Mouse (Mus musculus) MEL (cell line): ENCODE data around the gene Rora. TPM values are rescaled to one million over a fixed set of nuclear protein-coding genes. Genes with fewer than 3 reads are reported as not detected.

Experiments used
- DNase-seq: peaks from one replicate; pipeline ENCODE4 v3.0.0; 2011; ENCODE audit warnings: low read depth, low spot score
- H3K27ac ChIP-seq: 2 replicates; pipeline ENCODE4 v1.5.1; 2012; ENCODE audit warnings: low read depth, mild to moderate bottlenecking, control low read depth, low read length, moderate library complexity; ENCODE audit not compliant: control insufficient read depth
- H3K27me3 ChIP-seq, 2 experiments: fragments of 150-350 bp in 1 of 2; sonication (generic) in 1 of 2; 2 replicates each; pipeline ENCODE4 v1.6.1; 2012; ENCODE audit warnings: low read length in 2 of 2, mild to moderate bottlenecking in 2 of 2, improper control_type of control experiment in 1 of 2, moderate library complexity in 1 of 2; ENCODE audit not compliant: insufficient read depth in 2 of 2, control insufficient read depth in 1 of 2
- H3K36me3 ChIP-seq, 2 experiments: 2 replicates each; pipeline ENCODE4 v1.6.1; 2012 to 2014; ENCODE audit warnings: low read length in 2 of 2, improper control_type of control experiment in 1 of 2, inconsistent platforms in 1 of 2, mild to moderate bottlenecking in 1 of 2; ENCODE audit not compliant: insufficient read depth in 2 of 2, control insufficient read depth in 1 of 2
- H3K4me1 ChIP-seq, 2 experiments: fragments of 150-350 bp in 1 of 2; sonication (generic) in 1 of 2; 2 replicates each; pipeline ENCODE4 v1.6.1; 2012; ENCODE audit warnings: low read length in 2 of 2, improper control_type of control experiment in 1 of 2, mild to moderate bottlenecking in 1 of 2; ENCODE audit not compliant: insufficient read depth in 2 of 2, control insufficient read depth in 1 of 2
- H3K4me3 ChIP-seq, 2 experiments: fragments of 150-350 bp in 1 of 2; sonication (generic) in 1 of 2; 2 replicates each; pipeline ENCODE4 v1.5.1; 2012; ENCODE audit warnings: low read depth in 2 of 2, low read length in 2 of 2, mild to moderate bottlenecking in 2 of 2, moderate library complexity in 2 of 2, control low read depth in 1 of 2, improper control_type of control experiment in 1 of 2; ENCODE audit not compliant: control insufficient read depth in 1 of 2, insufficient read depth in 1 of 2
- H3K79me2 ChIP-seq: 2 replicates; pipeline ENCODE4 v1.6.1; 2012; ENCODE audit warnings: mild to moderate bottlenecking, low read length, moderate library complexity; ENCODE audit not compliant: control insufficient read depth, poor library complexity, insufficient read depth
- H3K9ac ChIP-seq: 2 replicates; pipeline ENCODE4 v1.6.1; 2012; ENCODE audit warnings: low read depth, mild to moderate bottlenecking, control low read depth, low read length, moderate library complexity; ENCODE audit not compliant: control insufficient read depth, poor library complexity, severe bottlenecking
- H3K9me3 ChIP-seq: fragments of 150-350 bp; sonication (generic); replicated peaks from 2 replicates; pipeline ENCODE4 v1.6.1; 2012; ENCODE audit warnings: mild to moderate bottlenecking, low read length, improper control_type of control experiment, moderate library complexity; ENCODE audit not compliant: insufficient read depth
- CHD1 ChIP-seq: IDR thresholded peaks from 2 replicates; pipeline ENCODE4 v1.6.1; 2012; ENCODE audit warnings: low read depth, mild to moderate bottlenecking, inconsistent platforms, low read length, improper control_type of control experiment
- E2F4 ChIP-seq: IDR thresholded peaks from 2 replicates; pipeline ENCODE4 v1.6.1; 2011; ENCODE audit warnings: low read depth, low read length, improper control_type of control experiment, borderline replicate concordance
- ELF1 ChIP-seq: IDR thresholded peaks from 2 replicates; pipeline ENCODE4 v1.6.1; 2014; ENCODE audit warnings: low read depth, mild to moderate bottlenecking, inconsistent platforms, low read length, improper control_type of control experiment, moderate library complexity
- EP300 ChIP-seq, 2 experiments: IDR thresholded peaks; 2 replicates each; pipeline ENCODE4 v1.6.1; 2011; ENCODE audit warnings: improper control_type of control experiment in 2 of 2, low read length in 2 of 2, low read depth in 1 of 2, mild to moderate bottlenecking in 1 of 2
- ETS1 ChIP-seq: IDR thresholded peaks from 2 replicates; pipeline ENCODE4 v1.6.1; 2012; ENCODE audit warnings: low read depth, mild to moderate bottlenecking, inconsistent platforms, low read length, improper control_type of control experiment, moderate library complexity
- GATA1 ChIP-seq: IDR thresholded peaks from 2 replicates; pipeline ENCODE4 v1.6.1; 2011; ENCODE audit warnings: low read depth, low read length, improper control_type of control experiment
- MAFK ChIP-seq: IDR thresholded peaks from 2 replicates; pipeline ENCODE4 v1.6.1; 2011; ENCODE audit warnings: low read depth, mild to moderate bottlenecking, low read length, improper control_type of control experiment, borderline replicate concordance
- MEF2A ChIP-seq: IDR thresholded peaks from 2 replicates; pipeline ENCODE4 v1.6.1; 2014; ENCODE audit warnings: low read depth, mild to moderate bottlenecking, inconsistent platforms, low read length, improper control_type of control experiment; ENCODE audit not compliant: poor library complexity, insufficient replicate concordance, severe bottlenecking; ENCODE audit errors: extremely low read depth
- MXI1 ChIP-seq: IDR thresholded peaks from 2 replicates; pipeline ENCODE4 v1.6.1; 2011; ENCODE audit warnings: mild to moderate bottlenecking, low read depth, low read length, improper control_type of control experiment
- POLR2A ChIP-seq, 2 experiments: IDR thresholded peaks; 2 replicates each; pipeline ENCODE4 v1.6.1; 2011 to 2012; ENCODE audit warnings: low read length in 2 of 2, mild to moderate bottlenecking in 2 of 2, control low read depth in 1 of 2, improper control_type of control experiment in 1 of 2, low read depth in 1 of 2, moderate library complexity in 1 of 2; ENCODE audit not compliant: control insufficient read depth in 1 of 2, insufficient read depth in 1 of 2, poor library complexity in 1 of 2
- SIN3A ChIP-seq: IDR thresholded peaks from 2 replicates; pipeline ENCODE4 v1.6.1; 2012; ENCODE audit warnings: low read length, improper control_type of control experiment, inconsistent platforms
- SMC3 ChIP-seq: IDR thresholded peaks from 2 replicates; pipeline ENCODE4 v1.6.1; 2011; ENCODE audit warnings: low read depth, low read length, improper control_type of control experiment
- TAL1 ChIP-seq: IDR thresholded peaks from 2 replicates; pipeline ENCODE4 v1.6.1; 2012; ENCODE audit warnings: mild to moderate bottlenecking, inconsistent platforms, low read length, moderate library complexity, mixed read lengths
- UBTF ChIP-seq: IDR thresholded peaks from 2 replicates; pipeline ENCODE4 v1.6.1; 2012; ENCODE audit warnings: low read depth, mild to moderate bottlenecking, inconsistent platforms, low read length, improper control_type of control experiment, moderate library complexity, borderline replicate concordance; ENCODE audit not compliant: insufficient read depth
- USF1 ChIP-seq: IDR thresholded peaks from 2 replicates; pipeline ENCODE4 v1.6.1; 2014; ENCODE audit warnings: low read depth, mild to moderate bottlenecking, inconsistent platforms, low read length, improper control_type of control experiment, moderate library complexity
- ZMIZ1 ChIP-seq: IDR thresholded peaks from 2 replicates; pipeline ENCODE4 v1.6.1; 2012; ENCODE audit warnings: low read depth, mild to moderate bottlenecking, inconsistent platforms, low read length, improper control_type of control experiment, moderate library complexity
- polyA plus RNA-seq, 2 experiments: library from polyadenylated mRNA; stranded (reverse) in 1 of 2; unstranded in 1 of 2; fragments of >175 nt in 1 of 2; fragments of >200 nt in 1 of 2; gene quantifications; 2 replicates each; pipeline versions ENCODE4 v1.2.1 to v1.2.4; 2012; ENCODE audit warnings: low replicate concordance in 2 of 2, low read depth in 1 of 2; ENCODE audit not compliant: insufficient read length in 2 of 2, insufficient read depth in 1 of 2, missing spikeins in 1 of 2
- total RNA-seq: library from RNA; depleted of rRNA; stranded (reverse); fragments of 300-350 nt; gene quantifications from 2 replicates; pipeline ENCODE4 v1.2.3, GENCODE M21; 2012

The Rora gene
- total and polyA plus RNA-seq, 3 experiments, result not detected

DNA sequence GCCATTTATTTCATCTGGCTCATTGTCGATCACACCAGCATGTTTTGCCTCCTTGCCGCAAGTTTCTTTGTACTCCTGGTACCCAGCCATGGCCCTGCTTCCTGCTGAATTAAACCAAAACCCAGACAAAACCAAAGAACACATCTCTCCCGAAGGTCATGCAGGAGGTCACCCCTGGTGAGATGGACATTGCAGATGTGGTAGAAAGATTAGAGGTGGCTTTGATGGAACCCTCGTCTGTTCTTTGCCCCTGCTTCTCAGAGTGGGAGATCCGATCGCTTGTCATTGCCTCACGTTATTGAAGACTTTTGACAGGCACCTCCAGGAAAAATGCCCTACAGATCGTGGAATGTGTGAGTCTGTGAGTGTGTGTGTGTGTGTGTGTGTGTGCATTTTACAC is 616.8 kb downstream of the Rora start:
- Histone ChIP-seq H3K27ac (no peak overlapping the region), H3K36me3 (no peaks in the 10 kb centered on the region), H3K27me3 (no peaks in the 10 kb centered on the region), H3K9ac (no peak overlapping the region), H3K79me2 (no peaks in the 10 kb centered on the region), H3K4me1 (no peaks in the 10 kb centered on the region), H3K4me3 (no peak overlapping the region), H3K9me3 (no peaks in the 10 kb centered on the region)
- no peak for DNase-seq
- TF ChIP-seq POLR2A (IDR thresholded peaks at IDR 0.05; ENCODE audit: control insufficient read depth in 1 of 2, insufficient read depth in 1 of 2, low read depth in 1 of 2, low read length in 2 of 2, poor library complexity in 1 of 2) (no peak), TAL1 (no peak)

DNA sequence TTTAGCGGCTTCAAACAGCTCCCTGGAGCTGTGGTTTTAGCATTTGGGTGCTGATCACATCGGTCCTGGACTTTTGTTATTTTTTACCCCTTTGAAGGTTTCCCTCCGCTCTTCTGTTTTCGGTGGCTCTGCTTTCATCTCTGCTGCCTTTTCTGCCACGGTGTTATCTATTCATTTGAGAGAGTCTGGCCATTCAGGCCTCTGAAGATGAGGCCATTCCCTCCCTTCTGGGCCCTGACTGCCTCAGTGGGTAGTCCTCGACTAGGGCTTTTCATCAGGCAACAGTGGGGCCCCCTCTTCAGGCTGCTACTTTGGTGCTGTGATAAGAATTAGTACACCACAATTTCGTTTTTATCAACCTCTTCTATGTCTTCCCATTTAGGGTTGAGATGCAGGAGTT is 617.3 kb downstream of the Rora start:
- Histone ChIP-seq H3K4me1 (no peaks in the 10 kb centered on the region), H3K9me3 (no peaks in the 10 kb centered on the region), H3K79me2 (no peaks in the 10 kb centered on the region), H3K27me3 (no peaks in the 10 kb centered on the region), H3K27ac (no peak overlapping the region), H3K36me3 (no peaks in the 10 kb centered on the region), H3K9ac (no peak overlapping the region), H3K4me3 (no peak overlapping the region)
- TF ChIP-seq TAL1 (no peak), ZMIZ1 (no peak)
- no peak for DNase-seq

DNA sequence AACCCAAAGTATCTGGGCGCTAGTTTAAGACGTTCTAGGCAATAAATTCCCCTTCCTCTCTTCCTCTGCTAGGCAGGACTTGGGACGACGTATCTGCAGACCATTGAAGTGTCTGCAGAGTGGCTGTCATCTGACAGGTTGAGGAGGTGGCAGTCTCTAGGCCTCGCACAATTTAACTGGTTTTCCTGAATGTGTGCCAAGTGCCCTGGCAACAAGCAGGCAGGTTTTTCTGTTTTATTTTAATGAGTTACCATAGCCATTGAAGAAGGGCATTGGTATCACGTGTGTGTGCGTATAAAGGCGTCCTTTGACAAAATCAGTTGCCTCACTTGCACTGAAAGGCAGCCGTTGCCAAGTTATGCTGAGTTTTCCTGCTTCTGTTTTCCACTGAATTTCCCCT is 619.3 kb downstream of the Rora start:
- H3K27me3 ChIP-seq, result no peaks in the 10 kb centered on the region
- H3K9ac ChIP-seq, result no peak overlapping the region
- H3K27ac ChIP-seq, result no peak overlapping the region
- no peak overlapping the region for H3K4me3 ChIP-seq
- H3K4me1 ChIP-seq, result no peaks in the 10 kb centered on the region
- no peaks in the 10 kb centered on the region for H3K36me3 ChIP-seq
- no peak for DNase-seq
- H3K9me3 ChIP-seq, result no peaks in the 10 kb centered on the region
- TF ChIP-seq ETS1, result no peak
- no peak for TF ChIP-seq MXI1
- TF ChIP-seq E2F4, result no peak
- no peak for TF ChIP-seq SMC3
- no peak for TF ChIP-seq UBTF
- no peak for TF ChIP-seq TAL1
- no peak for TF ChIP-seq SIN3A
- no peak for TF ChIP-seq MAFK
- no peak for TF ChIP-seq MEF2A
- no peak for TF ChIP-seq USF1
- TF ChIP-seq EP300 (IDR thresholded peaks at IDR 0.05; ENCODE audit: low read depth in 1 of 2, low read length in 2 of 2), result no peak
- TF ChIP-seq GATA1, result no peak
- TF ChIP-seq ELF1, result no peak
- TF ChIP-seq CHD1, result no peak
- H3K79me2 ChIP-seq, result no peaks in the 10 kb centered on the region
